Mouse (Mus musculus): ENCODE results near the gene Ncoa3. TPM values are rescaled to one million over a fixed set of nuclear protein-coding genes. Genes with fewer than 3 reads are reported as not detected.

The Ncoa3 gene
- total RNA-seq, 2 experiments from 2014 or later, result 34.9 to 37.9 TPM

GRCm38 (mm10) chr2:165999790-166000189, 7.4 kb downstream of the Ncoa3 start:
- intact Hi-C loops (cut with DNase I), result loop anchor here (5.0 kb wide), 1 partner anchor 48 kb away; no protein-coding TSS in a partner anchor

GRCm38 (mm10) chr2:166000242-166000641, 7.8 kb downstream of the Ncoa3 start:
- no peak for DNase-seq (ENCODE audit: low spot score in 2 of 2)
- intact Hi-C loops (cut with DNase I), result loop anchor here (5.0 kb wide), 1 partner anchor 47 kb away; no protein-coding TSS in a partner anchor

More at GRCm38 (mm10) chr2:165999790-166000189, 7.4 kb downstream of the Ncoa3 start:
- DNase-seq (ENCODE audit: low spot score in 2 of 2), result no peak

GRCm38 (mm10) chr2:166000769-166001168, 8.3 kb downstream of the Ncoa3 start:
- DNase-seq (ENCODE audit: low spot score in 2 of 2), result no peak
- intact Hi-C loops (cut with DNase I), result loop anchor here (5.0 kb wide), 1 partner anchor 47 kb away; no protein-coding TSS in a partner anchor

- DNase-seq (ENCODE audit: low spot score in 2 of 2), result no peak
- intact Hi-C loops (cut with DNase I), result loop anchor here (5.0 kb wide), 1 partner anchor 46 kb away; no protein-coding TSS in a partner anchor
These were observed 8.9 kb downstream of the Ncoa3 start for GRCm38 (mm10) chr2:166001362-166001761.

GRCm38 (mm10) chr2:166001768-166002167, 9.3 kb downstream of the Ncoa3 start:
- intact Hi-C loops (cut with DNase I), result loop anchor here (5.0 kb wide), 1 partner anchor 46 kb away; no protein-coding TSS in a partner anchor
- no peak for DNase-seq (ENCODE audit: low spot score in 2 of 2)

GRCm38 (mm10) chr2:166002429-166002828, 10.0 kb downstream of the Ncoa3 start:
- DNase-seq (ENCODE audit: low spot score in 2 of 2), result no peak
- intact Hi-C loops (cut with DNase I), result loop anchor here (5.0 kb wide), 1 partner anchor 45 kb away; no protein-coding TSS in a partner anchor

- intact Hi-C loops (cut with DNase I), result loop anchor here (5.0 kb wide), 1 partner anchor 44 kb away; no protein-coding TSS in a partner anchor
- no peak for DNase-seq (ENCODE audit: low spot score in 2 of 2)
These were observed 10.6 kb downstream of the Ncoa3 start for GRCm38 (mm10) chr2:166003004-166003403.

GRCm38 (mm10) chr2:166007046-166007445, 14.6 kb downstream of the Ncoa3 start:
- DNase-seq (ENCODE audit: low spot score in 2 of 2), result no peak
- intact Hi-C loops (cut with DNase I), result no loop called here

GRCm38 (mm10) chr2:166008558-166009392, 16.3 kb downstream of the Ncoa3 start:
- no peak for DNase-seq (ENCODE audit: low spot score in 2 of 2)
- intact Hi-C loops (cut with DNase I), result no loop called here

- DNase-seq (ENCODE audit: low spot score in 2 of 2), result peak in 1 of 2 experiments; percentile 80
- intact Hi-C loops (cut with DNase I), result no loop called here
These were observed 17.0 kb downstream of the Ncoa3 start for GRCm38 (mm10) chr2:166009393-166009947.

- intact Hi-C loops (cut with DNase I), result no loop called here
- peak in 1 of 2 experiments; percentile 38 for DNase-seq (ENCODE audit: low spot score in 2 of 2)
These were observed 17.9 kb downstream of the Ncoa3 start for GRCm38 (mm10) chr2:166010321-166010720.

- no peak for DNase-seq (ENCODE audit: low spot score in 2 of 2)
- intact Hi-C loops (cut with DNase I), result no loop called here
These were observed 19.0 kb downstream of the Ncoa3 start for GRCm38 (mm10) chr2:166011422-166011821.

- no peak for DNase-seq (ENCODE audit: low spot score in 2 of 2)
- intact Hi-C loops (cut with DNase I), result no loop called here
These were observed 19.7 kb downstream of the Ncoa3 start for GRCm38 (mm10) chr2:166012145-166012544.

- intact Hi-C loops (cut with DNase I), result no loop called here
- DNase-seq (ENCODE audit: low spot score in 2 of 2), result no peak
These were observed 26.3 kb downstream of the Ncoa3 start for GRCm38 (mm10) chr2:166018769-166019168.

GRCm38 (mm10) chr2:166020026-166020425, 27.6 kb downstream of the Ncoa3 start:
- intact Hi-C loops (cut with DNase I), result no loop called here
- no peak for DNase-seq (ENCODE audit: low spot score in 2 of 2)

GRCm38 (mm10) chr2:166021073-166021610, 28.7 kb downstream of the Ncoa3 start:
- DNase-seq (ENCODE audit: low spot score in 2 of 2), result peak in 1 of 2 experiments; percentile 31
- intact Hi-C loops (cut with DNase I), result no loop called here

- intact Hi-C loops (cut with DNase I), result no loop called here
- DNase-seq (ENCODE audit: low spot score in 2 of 2), result peak in 1 of 2 experiments; percentile 44
These were observed 29.2 kb downstream of the Ncoa3 start for GRCm38 (mm10) chr2:166021642-166022041.

- no peak for DNase-seq (ENCODE audit: low spot score in 2 of 2)
- intact Hi-C loops (cut with DNase I), result no loop called here
These were observed 29.9 kb downstream of the Ncoa3 start for GRCm38 (mm10) chr2:166022327-166022726.

GRCm38 (mm10) chr2:166024079-166024478, 31.6 kb downstream of the Ncoa3 start:
- intact Hi-C loops (cut with DNase I), result no loop called here

GRCm38 (mm10) chr2:166024621-166025020, 32.2 kb downstream of the Ncoa3 start:
- intact Hi-C loops (cut with DNase I), result no loop called here
- DNase-seq (ENCODE audit: low spot score in 2 of 2), result no peak

More at GRCm38 (mm10) chr2:166024079-166024478, 31.6 kb downstream of the Ncoa3 start:
- no peak for DNase-seq (ENCODE audit: low spot score in 2 of 2)

Measured in left cerebral cortex, postnatal 25 days (tissue).